Mouse (Mus musculus): Measurements from ENCODE around the gene Cx3cl1.

Cx3cl1 gene

DNA sequence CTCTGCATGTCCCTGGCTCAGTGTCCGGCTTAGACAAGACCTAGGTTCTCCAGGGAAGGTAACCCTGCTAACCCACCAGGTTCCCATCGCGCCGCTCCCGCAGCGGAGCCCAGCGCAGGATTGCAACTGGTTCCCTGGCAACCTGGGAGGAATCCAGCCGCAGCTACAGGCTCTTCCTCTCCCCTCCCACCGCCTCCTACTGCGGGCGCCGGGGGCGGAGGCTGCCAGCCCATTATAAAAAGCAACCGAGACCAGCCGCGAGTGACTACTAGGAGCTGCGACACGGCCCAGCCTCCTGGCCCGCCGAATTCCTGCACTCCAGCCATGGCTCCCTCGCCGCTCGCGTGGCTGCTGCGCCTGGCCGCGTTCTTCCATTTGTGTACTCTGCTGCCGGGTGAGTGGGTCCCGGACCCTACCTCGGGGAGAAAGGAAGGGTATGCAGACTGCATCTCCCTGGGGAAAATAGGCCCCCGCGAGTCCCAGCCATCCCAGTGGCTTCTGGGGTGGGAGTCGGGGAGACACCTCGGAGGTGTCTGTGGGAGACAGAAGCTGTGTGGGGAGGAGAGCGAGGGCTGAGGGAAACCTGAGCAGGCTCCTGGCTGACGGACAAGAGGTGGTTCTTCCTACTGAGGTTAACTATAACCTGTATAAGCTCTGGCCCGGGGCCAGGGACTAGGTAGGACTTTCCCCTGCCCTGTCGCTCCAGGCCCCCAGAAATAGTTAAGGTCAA lies at the start of gene Cx3cl1:
TSS of gene Cx3cl1 (plus strand) at position 69 of the 730 bp plus-strand sequence.
- peak; percentile 91 to 95 for DNase-seq

DNA sequence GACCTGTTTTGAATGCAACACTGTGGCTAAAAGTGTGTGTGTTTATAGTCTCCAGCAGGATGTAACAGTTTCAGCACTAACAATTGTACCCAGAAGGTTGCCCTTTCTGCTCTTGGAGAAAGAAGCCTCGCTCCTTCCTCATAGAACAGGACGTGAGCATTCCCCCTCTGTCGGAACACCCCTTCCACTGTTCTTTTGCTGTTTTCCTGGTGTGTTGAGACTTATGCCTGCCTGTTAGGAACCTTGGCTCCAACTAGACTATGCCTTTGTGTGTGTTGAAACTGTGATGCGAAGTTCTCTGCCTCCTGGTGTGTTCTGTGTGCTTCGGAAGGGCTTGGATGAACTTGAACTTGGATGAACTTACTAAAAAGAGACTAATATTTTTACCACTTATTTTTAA lies 45.8 kb upstream of the Cx3cl1 start:
- no peak for DNase-seq

DNA sequence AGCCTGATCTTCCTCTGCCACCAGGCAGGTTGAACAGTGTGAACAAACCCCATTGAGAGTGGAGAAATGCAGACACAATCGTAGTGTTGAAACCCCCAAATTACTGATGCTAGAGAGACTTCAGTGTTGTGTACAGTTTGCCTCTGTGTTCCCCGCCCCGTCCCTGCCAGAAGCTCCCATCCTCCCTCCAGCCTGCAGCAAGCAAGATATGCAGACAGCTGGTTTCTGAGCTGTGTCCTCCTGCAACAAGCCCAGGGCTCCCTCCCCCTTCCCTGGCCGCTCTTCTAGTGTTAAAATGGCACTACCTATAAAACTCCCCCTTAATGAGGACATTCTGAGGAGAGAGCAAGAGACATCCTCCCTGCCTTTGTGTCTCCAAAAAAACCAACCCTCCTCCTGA lies 42.5 kb upstream of the Cx3cl1 start:
- DNase-seq: no peak

DNA sequence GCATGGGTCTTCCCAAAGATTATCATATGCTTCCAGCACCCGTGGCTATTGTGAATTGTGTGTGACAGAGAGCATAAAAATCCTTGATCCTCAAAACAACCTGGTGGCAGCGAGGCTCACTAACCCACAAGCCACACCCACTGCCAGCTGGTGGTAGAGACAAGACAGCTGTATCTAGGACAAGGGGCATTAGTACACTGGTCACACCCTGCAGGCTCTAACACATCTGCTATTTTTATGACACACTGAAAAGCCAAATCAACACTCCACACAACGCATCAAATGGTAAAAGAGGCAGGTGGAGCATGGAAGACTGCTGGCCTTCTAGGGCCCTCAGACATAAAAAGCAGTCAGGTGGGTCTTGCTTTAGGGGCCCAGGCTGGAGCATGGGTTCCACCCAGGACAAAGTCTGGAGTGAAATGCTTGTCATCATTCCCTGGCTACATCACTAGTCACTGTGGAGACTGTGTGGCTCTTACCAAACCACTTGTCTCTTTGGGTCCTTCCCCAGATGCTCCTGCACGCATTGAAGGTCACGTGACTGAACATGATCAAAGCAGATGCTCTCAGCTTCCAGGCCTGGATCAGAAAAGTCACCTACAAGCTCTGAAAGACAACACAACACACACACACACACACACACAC lies 37.9 kb upstream of the Cx3cl1 start:
- DNase-seq: no peak

DNA sequence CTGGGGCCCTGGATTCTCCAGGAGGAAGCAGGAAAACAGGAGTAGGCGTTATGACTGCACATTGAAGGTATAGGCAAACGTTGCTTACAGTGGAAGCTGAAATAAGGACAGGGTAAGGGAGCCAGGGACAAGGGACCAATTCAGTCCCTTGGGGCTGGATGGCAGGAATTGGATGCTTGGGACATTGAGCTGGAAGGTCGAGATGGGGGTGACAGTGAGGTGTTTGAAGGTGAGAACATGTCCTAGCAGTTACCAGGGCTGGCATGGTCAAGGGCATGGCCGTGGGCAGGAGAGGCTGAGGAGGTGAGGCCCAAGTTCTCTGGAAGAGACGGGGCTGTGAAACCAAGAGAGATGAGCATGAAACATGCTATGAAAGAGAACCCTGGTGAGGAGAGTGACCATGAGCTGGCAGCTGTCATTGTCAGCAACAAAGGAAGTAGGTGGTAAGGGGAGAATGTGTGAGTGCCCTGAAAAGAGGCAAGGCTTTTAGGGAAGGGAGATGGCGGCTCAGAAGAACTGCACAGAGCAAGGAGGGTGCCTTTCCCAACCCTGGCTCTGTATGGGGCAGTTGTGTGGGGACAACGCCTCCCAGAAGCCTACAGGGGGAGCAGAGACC lies 37.0 kb upstream of the Cx3cl1 start:
- DNase-seq: no peak

DNA sequence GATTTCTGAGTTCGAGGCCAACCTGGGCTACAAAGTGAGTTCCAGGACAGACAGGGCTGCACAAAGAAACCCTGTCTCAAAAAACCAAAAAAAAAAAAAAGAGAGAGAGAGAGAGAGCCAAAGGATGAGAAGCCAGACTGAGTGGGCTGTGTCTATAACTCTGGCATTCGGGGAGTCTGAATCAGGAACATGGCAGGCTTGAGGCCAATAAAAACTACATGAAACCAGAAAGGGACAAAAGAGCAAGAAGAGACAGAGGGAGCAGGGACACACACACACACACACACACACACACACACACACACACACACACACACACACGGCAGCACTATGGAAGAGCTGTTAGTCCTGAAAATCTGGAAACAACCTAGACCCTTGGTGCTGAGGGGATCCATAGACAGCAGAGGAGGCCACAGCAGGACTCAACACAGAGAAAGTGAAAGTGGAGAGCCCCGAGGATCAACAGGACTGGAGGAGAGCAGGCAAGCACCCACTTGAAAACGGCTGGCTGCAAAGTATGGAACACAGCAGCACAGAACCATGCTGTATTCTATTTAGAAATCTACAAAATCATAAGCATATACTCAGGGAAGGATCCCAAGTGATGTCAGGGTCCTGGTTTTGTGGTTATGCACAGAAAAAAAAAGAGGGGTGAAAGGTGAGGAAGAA lies 36.2 kb upstream of the Cx3cl1 start:
- peak; percentile 19 to 37 for DNase-seq

DNA sequence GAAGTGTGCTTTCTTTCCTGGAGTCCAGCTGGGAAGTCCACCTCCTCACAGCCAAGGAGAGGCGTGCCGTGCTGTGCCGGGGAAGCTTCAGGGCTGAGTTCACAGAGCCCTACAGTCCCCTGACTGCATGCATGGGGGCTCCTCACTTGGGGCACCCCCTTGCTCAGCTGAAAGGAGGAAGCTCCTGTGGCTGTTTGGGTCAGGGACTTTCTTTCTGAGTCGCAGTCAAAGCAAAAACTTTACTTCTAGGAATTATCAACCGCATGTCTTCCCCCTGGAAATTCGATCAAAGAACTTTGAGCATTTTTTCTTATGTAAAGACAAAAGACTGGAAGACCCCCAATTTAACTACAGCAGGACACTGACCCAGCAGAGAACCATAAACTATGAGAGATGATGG lies 32.0 kb upstream of the Cx3cl1 start:
- DNase-seq: no peak

DNA sequence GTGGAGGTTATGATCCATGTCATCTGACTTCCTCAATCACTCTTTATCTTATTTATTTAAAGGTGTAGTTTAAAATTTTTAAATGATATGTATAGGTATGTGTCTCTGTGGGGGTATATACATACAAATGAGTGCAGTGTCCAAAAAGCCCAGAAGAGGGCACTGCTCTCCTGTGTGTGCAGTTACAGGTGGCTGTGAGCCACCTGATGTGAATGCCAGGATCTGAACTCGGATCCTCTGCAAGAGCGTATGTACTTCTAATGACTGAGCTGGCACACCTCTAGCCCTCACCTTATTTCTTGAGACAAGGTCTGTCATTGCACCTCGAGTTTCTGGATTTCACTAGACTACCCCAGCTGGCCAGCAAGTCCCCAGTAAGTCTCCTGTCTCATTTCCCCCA lies 31.2 kb upstream of the Cx3cl1 start:
- no peak for DNase-seq

DNA sequence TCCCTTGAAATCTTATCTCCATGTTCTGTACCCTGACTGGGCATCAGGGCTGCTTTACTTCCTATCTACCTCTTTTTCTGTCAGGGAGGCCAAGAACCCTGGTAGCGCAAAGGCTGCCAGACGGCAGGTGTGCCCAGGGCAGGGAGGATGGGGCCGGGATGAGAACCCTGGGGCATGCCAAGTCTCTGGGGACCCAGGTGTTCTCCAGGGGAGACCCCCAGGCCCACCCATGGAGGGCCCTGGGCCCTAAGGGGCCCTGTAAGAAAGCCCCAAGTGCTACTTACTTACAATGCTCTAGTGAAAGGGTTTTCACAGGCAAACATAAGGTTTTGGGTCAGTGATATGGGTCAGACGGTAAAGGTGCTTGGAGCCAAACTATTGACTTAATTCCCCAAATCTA lies 30.1 kb upstream of the Cx3cl1 start:
- no peak for DNase-seq

DNA sequence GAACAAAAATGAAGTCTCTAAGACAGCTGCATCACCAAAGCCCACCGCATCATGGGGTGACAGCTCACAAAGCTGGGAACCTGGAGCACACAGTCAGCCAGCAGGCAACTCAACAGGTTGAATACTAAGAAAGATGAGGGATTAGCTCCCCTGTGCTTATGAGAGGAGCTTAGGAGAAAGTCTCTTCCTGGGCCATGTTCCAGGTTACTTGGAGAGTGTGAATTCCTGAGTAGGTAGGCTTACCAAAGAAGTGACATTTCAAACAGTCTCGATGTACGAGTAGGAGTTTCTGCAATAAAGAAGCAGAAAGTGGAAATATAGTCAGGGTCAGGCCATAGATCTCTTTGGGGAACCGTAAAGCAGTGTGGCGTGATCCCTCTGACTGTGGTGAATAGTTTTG lies 27.3 kb upstream of the Cx3cl1 start:
- no peak for DNase-seq

DNA sequence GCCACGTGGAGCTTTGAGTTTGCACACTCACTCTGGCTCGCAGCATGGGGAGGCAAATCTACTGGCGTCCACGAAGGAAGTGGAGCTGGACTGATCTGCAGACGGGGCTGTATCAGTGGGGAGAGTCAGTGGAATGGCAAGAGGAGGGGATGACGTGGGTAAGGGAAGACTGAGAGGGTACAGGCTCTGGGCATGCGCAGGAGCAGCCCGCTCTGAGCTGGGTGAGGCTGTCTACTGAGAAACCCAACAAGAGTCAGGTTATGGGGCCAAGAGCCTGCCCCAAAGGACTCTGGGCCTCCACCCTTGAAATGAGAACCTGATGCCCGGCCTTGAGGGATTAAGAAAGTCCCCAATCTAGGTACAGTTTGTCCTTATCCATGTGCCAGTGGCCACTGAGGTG lies 26.8 kb upstream of the Cx3cl1 start:
- DNase-seq: no peak

DNA sequence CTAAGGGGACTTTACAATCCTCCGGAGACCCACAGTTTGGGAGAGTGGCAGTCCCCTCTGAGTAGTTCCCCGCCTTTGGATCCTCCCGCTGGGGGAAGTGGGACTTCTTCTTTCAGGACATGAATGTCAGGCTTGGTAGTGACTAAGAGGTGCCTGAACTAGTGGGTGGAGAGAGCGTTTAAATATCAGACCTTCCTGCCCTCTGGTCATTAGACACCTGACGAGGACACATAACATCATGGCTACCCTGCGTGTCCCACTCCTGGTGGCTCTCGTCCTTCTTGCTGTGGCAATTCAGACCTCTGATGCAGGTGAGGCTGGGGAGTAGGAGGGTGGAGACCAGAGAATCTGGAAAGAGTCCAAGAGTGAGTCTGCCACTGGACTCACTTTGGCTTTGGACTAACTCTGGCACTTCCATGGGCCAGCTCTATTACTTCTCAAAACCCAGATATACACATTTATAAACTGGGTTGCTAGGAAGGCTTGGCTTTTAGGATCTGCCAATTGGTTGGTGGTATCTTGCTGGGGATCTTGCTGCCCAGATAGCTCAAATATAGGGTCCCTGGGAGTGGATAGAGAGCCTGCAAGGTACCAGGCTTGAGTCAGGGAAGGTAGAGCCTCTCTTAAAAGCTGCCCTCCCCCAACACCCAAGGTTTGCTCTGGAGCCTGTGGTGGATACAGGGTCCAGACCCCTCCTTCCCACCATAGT lies 26.2 kb upstream of the Cx3cl1 start, which contains the start of gene Ccl22:
TSS of gene Ccl22 (plus strand) at position 115 of the 709 bp plus-strand sequence.
- DNase-seq: no peak

DNA sequence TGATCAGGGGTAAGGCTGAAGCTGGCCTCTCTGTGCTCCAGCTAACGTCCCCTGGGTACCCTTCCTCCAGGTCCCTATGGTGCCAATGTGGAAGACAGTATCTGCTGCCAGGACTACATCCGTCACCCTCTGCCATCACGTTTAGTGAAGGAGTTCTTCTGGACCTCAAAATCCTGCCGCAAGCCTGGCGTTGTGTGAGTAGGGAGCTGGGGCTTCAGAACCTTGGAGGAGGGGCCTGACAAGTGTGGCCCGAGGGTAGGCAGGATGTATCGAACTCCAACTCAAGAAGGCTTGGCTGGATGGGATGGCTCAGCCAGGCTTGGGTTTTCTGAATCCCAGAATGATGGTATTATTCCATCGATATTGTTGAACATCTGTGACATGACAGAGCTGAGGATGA lies 25.0 kb upstream of the Cx3cl1 start:
- no peak for DNase-seq

DNA sequence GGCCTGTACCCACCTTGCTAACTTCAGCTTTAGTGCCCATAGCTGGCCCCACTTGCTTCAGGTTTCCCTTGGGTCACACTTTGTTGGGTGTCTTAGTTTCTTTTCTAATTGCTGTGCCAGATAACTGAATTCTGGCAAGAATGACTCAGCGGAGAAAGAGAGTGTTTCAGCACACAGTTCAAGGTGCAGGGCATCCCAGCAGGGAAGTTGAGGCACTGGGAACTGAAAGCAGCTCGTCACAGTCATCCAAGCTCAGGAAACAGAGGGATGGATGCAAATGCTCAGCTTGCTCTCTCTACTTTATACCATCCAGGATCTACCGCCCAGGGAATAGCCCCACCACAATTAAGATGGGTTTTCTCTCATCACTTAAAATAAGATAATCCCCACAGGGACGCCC lies 23.4 kb upstream of the Cx3cl1 start:
- DNase-seq: no peak

DNA sequence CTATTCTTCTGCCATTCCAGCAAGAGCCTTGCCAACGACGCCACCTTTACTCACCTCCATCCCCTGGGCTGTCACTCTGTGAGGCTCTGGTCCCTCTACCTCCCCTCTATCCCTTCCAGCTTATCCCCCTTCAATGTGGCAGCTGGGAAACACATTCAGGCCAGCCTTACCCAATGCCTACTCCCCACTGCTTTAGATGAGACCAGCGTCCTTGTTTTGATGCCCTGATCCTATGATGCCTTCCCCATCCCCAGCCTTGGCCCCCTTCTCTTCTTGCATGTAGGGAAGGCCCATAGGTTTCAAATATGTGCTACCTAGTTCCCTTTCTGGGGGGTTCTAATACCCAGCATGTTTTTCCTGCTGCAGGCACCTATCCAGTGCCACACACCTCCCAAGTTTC lies 21.9 kb upstream of the Cx3cl1 start:
- no peak for DNase-seq

DNA sequence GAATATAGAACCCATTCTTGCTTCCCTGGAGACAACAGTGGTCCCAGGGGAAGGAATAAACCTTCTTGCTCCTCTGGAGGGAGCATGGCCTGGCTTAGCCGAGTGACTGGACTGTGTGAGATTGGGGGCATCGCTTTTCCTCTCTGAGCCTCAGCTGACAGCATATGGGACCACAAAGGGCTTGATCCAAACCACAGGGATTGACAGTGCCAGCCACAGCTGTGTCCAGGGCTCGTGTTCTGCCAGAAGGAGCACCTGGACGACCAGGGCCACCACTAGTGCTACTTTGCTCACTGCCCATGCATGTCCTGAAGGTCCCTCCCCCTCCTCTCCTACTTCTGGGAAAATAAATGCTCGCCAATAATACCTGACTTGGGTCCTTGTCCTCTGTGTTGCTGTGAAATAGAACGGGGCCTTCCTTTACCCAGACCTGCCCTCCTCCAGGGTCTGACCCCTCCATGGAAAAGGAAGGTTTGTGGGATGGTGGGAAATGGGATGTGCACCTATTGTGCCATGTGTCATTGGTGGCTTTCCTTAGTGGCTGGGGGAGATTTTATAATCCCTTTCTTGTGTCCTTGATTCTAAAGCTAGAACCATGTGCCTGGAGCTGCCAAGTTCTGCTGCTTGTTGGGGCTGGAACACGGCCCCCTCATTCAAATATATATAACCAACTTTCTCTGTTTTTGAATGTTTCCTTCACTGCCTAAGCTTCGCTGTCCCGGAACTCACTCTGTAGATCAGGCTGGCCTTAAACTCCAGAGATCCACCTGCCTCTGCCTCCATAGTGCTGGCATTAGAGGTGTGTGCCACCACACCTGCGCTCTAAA lies 20.6 kb upstream of the Cx3cl1 start:
- DNase-seq: no peak

DNA sequence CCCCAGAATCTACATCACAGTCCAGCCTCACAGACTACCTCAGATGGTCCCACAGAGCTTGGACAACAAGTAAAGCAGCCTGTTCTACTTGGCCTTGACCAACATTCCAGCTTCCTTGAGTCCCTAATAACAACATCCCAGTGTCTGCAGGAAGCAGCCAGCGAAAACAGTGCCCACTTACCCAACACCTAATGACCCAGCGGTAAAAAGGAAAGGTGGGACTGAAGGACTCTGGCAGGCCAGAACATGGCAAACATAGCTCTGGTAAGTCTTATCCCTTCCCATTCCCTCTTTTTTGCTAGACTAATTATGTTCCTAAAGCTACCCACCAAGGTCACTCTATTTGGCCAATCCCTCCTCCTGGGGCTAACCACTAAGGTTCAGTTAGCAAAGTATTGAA lies 17.8 kb upstream of the Cx3cl1 start:
- DNase-seq: no peak

DNA sequence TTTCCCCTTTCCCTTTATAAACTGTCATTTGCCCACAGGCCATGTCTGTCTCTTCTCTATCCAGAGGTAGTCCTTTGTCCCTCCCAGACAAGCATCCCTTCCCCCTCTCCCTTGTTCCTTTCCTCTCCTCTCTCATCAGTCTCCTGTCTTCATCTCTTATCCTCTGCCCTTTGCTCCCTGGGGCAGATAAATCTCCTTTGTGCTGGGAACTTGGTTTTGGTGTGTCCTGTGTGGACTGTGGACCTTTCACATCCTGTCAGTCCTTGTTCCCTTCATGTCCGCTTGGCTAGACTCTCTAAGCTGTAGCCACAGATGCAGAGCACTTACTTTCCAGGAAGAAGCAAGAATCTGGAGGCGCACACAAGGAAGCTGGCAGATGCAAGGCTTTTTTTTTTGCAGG lies 17.3 kb upstream of the Cx3cl1 start:
- DNase-seq: no peak

DNA sequence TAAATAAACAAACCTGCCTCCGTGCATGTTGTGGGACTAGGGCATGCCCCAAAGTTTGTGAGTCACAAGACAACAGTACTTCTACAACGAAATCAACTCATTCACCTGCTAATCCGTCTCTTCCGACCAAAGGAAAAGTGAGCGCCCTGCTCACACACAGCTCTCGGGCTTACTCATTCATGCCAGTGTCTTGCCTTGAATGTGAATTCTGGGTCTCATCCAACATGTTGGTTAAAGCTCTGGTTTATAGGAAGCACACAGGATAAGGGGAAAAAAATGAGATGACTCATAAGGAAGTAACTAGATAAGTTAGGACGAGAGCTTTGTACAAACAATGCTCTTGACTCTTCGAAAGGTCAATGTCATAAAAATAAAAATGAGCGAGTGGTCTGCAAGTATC lies 4.8 kb upstream of the Cx3cl1 start:
- no peak for DNase-seq

DNA sequence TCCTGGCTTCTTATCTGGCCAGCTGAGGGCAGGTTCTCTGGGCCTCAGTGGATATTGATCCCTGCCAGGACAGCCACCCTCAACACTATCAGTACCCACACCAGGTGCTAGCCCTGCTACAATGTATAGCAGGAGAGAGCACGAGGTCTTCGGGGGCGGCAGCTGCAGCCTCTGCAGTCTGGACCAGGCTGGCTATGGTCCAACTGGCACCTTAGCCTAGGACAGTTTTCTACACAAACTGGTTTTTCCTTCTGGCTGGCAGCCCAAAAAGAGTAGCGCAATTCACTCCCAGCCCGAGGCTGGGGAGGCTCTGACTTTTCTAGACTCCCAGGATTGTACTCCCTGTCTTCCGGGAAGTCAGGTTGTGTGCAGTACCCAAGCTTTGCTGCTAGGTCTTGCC lies 864 bp upstream of the Cx3cl1 start:
- DNase-seq: peak; percentile 85 to 86

DNA sequence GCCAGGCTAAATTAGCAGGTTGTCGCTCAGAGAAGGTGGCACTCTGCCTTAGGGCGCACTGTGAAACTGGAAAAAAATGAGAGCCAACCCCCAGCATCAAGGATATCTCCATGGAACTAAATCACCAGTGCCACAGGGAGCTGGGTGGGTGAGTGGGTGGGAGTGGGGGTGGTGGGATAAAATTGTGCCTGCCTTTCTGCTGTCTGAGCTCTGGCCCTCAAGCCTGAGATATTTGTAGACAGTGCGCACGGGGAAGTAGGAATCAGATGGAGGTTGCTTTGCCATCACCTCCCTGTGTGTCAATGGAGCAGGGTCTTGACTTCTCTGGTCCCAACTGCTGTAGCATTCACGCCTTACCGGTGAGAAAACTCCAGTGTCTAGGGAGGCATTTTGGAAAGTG lies 1.2 kb downstream of the Cx3cl1 start:
- DNase-seq: no peak

DNA sequence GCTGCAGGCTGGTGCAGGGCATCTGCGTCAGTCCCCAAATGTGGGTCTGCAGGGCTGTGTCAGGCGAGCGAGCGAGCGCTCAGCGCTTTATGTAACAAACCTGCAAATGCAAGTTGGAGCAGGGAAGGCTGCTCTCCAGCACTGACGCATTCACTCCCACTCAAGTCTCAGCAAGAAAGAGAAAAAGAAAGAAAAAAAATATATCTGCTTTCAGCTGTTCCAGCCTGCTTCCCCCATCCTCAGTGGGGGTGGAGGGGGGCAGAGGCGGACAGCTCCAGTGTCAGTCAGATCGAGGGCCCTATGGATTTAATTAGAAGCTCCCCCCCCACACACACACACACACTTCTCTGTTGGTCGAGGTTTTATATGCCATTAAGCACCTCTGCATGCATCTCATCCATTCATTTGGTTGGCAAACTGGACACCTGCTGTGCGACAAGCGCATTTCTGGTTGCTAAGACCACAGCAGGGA lies 1.9 kb downstream of the Cx3cl1 start:
- DNase-seq: no peak
